Mouse (Mus musculus) adrenal gland, adult 18-20 months (tissue): ENCODE data around the gene Gm9767. TPM values are rescaled to one million over a fixed set of nuclear protein-coding genes. Genes with fewer than 3 reads are reported as not detected.

ENCODE experiments used
- DNase-seq, 2 experiments: peaks; one replicate each; pipeline ENCODE4 v3.0.0; 2021 to 2022; ENCODE audit warnings: low spot score in 2 of 2
- long read RNA-seq, 2 experiments: library from polyadenylated mRNA; stranded (forward); transcript quantifications; one replicate each; pipeline ENCODE4 v2.0.0; 2021
- total RNA-seq, 2 experiments: library from RNA; stranded (reverse); gene quantifications; 1 replicate in 1 of 2; 2 replicates in 1 of 2; pipeline ENCODE4 v1.2.3; 2021

Gm9767 gene
- 1 to 10 TPM in 1 of 2 experiments, under 1 TPM in 1; 0.93 to 1.6 TPM for total RNA-seq
- long read RNA-seq, experiment 1, result 0 reads
- long read RNA-seq, experiment 2, partial matches to known transcripts, result 0 of 2 reads
- long read RNA-seq, experiment 2, other reads (novel, unspliced or antisense), result 0 of 2 reads

GRCm38 (mm10) chr10:26077671-26078481 is at the start of gene Gm9767:
Gene Gm9767 (plus strand): TSS chr10:26078255.
- peak; percentile 41 to 49 for DNase-seq

GRCm38 (mm10) chr10:26034931-26035330 is 43.1 kb upstream of the Gm9767 start:
- DNase-seq, result no peak

- DNase-seq, result no peak
Measured at GRCm38 (mm10) chr10:26051177-26051576, 26.9 kb upstream of the Gm9767 start.

- no peak for DNase-seq
Measured at GRCm38 (mm10) chr10:26059662-26060307, 18.3 kb upstream of the Gm9767 start.

- DNase-seq, result no peak
Measured at GRCm38 (mm10) chr10:26063071-26063470, 15.0 kb upstream of the Gm9767 start.

- no peak for DNase-seq
Measured at GRCm38 (mm10) chr10:26071986-26072385, 6.1 kb upstream of the Gm9767 start.

- DNase-seq, result no peak
Measured at GRCm38 (mm10) chr10:26076949-26077348, 1.1 kb upstream of the Gm9767 start.

GRCm38 (mm10) chr10:26078521-26079142 is 577 bp downstream of the Gm9767 start, which contains the start of gene Tmem200a:
Gene Tmem200a (minus strand): TSS chr10:26079052.
- DNase-seq, result peak; percentile 61 to 67

GRCm38 (mm10) chr10:26079678-26080077 is 1.6 kb downstream of the Gm9767 start:
- DNase-seq, result no peak

- no peak for DNase-seq
Measured at GRCm38 (mm10) chr10:26082081-26082480, 4.0 kb downstream of the Gm9767 start.

GRCm38 (mm10) chr10:26103330-26103982 is 25.4 kb downstream of the Gm9767 start:
- no peak for DNase-seq

- no peak for DNase-seq
Measured at GRCm38 (mm10) chr10:26114409-26114808, 36.4 kb downstream of the Gm9767 start.

- DNase-seq, result no peak
Measured at GRCm38 (mm10) chr10:26119067-26119821, 41.2 kb downstream of the Gm9767 start.

- no peak for DNase-seq
Measured at GRCm38 (mm10) chr10:26119822-26120183, 41.7 kb downstream of the Gm9767 start.

Other genes starting within 250 kb of the Gm9767 start
- gene Tmem200a, start 797 bp downstream of the Gm9767 start, total RNA-seq, result 10 to 100 TPM; 38.1 to 49.9 TPM
- under 1 TPM in 1 of 2 experiments, not detected in 1; 0.17 TPM for gene Samd3, start 151.5 kb downstream of the Gm9767 start, total RNA-seq